ENCODE assay signal across 8 mouse cellular contexts in genomic region chr7:141172116-141173006, GRCm38 (mm10). TPM values are rescaled to one million over a fixed set of nuclear protein-coding genes. Genes with fewer than 3 reads are reported as not detected.
DNase-seq lines count a peak whose midpoint lies in the region; ATAC-seq lines count a peak whose summit lies in the region.

TSS of gene Rnh1 (minus strand) at chr7:141172857.

- no peaks in the 10 kb centered on the region for H3K36me3 ChIP-seq in heart, embryonic 13.5 days
- no peaks in the 10 kb centered on the region for H3K36me3 ChIP-seq in liver, embryonic 12.5 days
- no peaks in the 10 kb centered on the region for H3K36me3 ChIP-seq in stomach, embryonic 15.5 days

- peak within 1 kb of the TSS; percentile 78 for H3K4me2 ChIP-seq in heart, embryonic 13.5 days
- peak within 1 kb of the TSS; percentile 79 for H3K4me2 ChIP-seq in liver, embryonic 12.5 days
- peak within 1 kb of the TSS; percentile 71 for H3K4me2 ChIP-seq in stomach, embryonic 15.5 days

- 3% methylated on average over 55 of the region's 55 CpGs for WGBS in heart, embryonic 13.5 days
- WGBS in liver, embryonic 12.5 days (ENCODE audit: insufficient replicate concordance): 3% methylated on average over 55 of the region's 55 CpGs
- WGBS in stomach, embryonic 15.5 days: 2% methylated on average over 55 of the region's 55 CpGs

- H3K4me3 ChIP-seq in heart, embryonic 13.5 days: peak within 1 kb of the TSS; percentile 64
- peak within 1 kb of the TSS; percentile 70 for H3K4me3 ChIP-seq in liver, embryonic 12.5 days
- peak within 1 kb of the TSS; percentile 52 for H3K4me3 ChIP-seq in stomach, embryonic 15.5 days (replicated peaks)

- peak within 1 kb of the TSS; percentile 88 for H3K9ac ChIP-seq in heart, embryonic 13.5 days
- peak within 1 kb of the TSS; percentile 76 for H3K9ac ChIP-seq in liver, embryonic 12.5 days
- H3K9ac ChIP-seq in stomach, embryonic 15.5 days: peak within 1 kb of the TSS; percentile 47

- peak; percentile 93 for DNase-seq in CD4-positive helper T cell, adult 2 months (ENCODE audit: low read depth, low spot score)
- DNase-seq in brain, embryonic 18.5 days (ENCODE audit: low read depth, low spot score): peak; percentile 92
- peak; percentile 95 for DNase-seq in kidney, postnatal 10 days
- DNase-seq in natural killer cell, adult 2 months (ENCODE audit: low spot score in 2 of 2): peak; percentile 86

- ATAC-seq in erythroid progenitor cell, adult 5-6 weeks (replicated peaks; ENCODE audit: low FRiP score, poor library complexity, severe bottlenecking): peak; percentile 83
- ATAC-seq in heart, embryonic 13.5 days (ENCODE audit: extremely low read depth, insufficient number of reproducible peaks, low FRiP score, low TSS enrichment): peak; percentile 89
- ATAC-seq in liver, embryonic 12.5 days: peak; percentile 88
- peak; percentile 91 for ATAC-seq in stomach, embryonic 15.5 days (ENCODE audit: insufficient read depth, low FRiP score, low read depth)

- H3K27me3 ChIP-seq in heart, embryonic 13.5 days (replicated peaks): 0 out of 2 replicates have a peak, but pooled peaks cover 7% of the 10 kb centered on the region
- peaks cover 4% of the 10 kb centered on the region; the same call in 1 of the 2 replicates for H3K27me3 ChIP-seq in liver, embryonic 12.5 days (replicated peaks)
- no peaks in the 10 kb centered on the region for H3K27me3 ChIP-seq in stomach, embryonic 15.5 days (replicated peaks)

- H3K4me1 ChIP-seq in heart, embryonic 13.5 days: peaks cover 41% of the 10 kb centered on the region
- peaks cover 61% of the 10 kb centered on the region for H3K4me1 ChIP-seq in liver, embryonic 12.5 days
- H3K4me1 ChIP-seq in stomach, embryonic 15.5 days: peaks cover 29% of the 10 kb centered on the region

- no peaks in the 10 kb centered on the region for H3K9me3 ChIP-seq in heart, embryonic 13.5 days
- no peaks in the 10 kb centered on the region for H3K9me3 ChIP-seq in liver, embryonic 12.5 days (replicated peaks)
- H3K9me3 ChIP-seq in stomach, embryonic 15.5 days: no peaks in the 10 kb centered on the region

- H3K27ac ChIP-seq in heart, embryonic 13.5 days (replicated peaks): peak within 1 kb of the TSS; percentile 94
- H3K27ac ChIP-seq in liver, embryonic 12.5 days: peak within 1 kb of the TSS; percentile 82
- H3K27ac ChIP-seq in stomach, embryonic 15.5 days: peak within 1 kb of the TSS; percentile 92

RNA-seq across cellular contexts. Expression of gene Rnh1, which starts in this region (rescaled TPM):
- total RNA-seq in erythroid progenitor cell, adult 5-6 weeks (2015; ENCODE audit: low replicate concordance): 9.6 and 16.2 TPM in 2 replicates
- total RNA-seq in erythroid progenitor cell, adult 5-6 weeks (2017; ENCODE audit: low replicate concordance): 3.7 and 20.5 TPM in 2 replicates
- polyA plus RNA-seq in heart, embryonic 13.5 days (2015; fragmentation: Nextera tagmentation; extraction: Ambion mirVana): 92.2 and 102 TPM in 2 replicates
- 55.0 and 65.0 TPM in 2 replicates for polyA plus RNA-seq in liver, embryonic 12.5 days (2016; fragmentation: Nextera tagmentation; extraction: Ambion mirVana)
- polyA plus RNA-seq in stomach, embryonic 15.5 days (2015; fragmentation: Nextera tagmentation; extraction: Ambion mirVana): 206 and 215 TPM in 2 replicates

Comparison
In these comparisons a context has a peak if more than half of its experiments do, and no peak if none do; other contexts are left out.
1. Peak in every context shown above with its lines: DNase-seq, ATAC-seq, H3K4me3 ChIP-seq and H3K27ac ChIP-seq.